Mouse (Mus musculus) liver, postnatal 0 days (tissue): ENCODE data around the gene Abraxas2. TPM values are rescaled to one million over a fixed set of nuclear protein-coding genes. Genes with fewer than 3 reads are reported as not detected.

Experiments used
- ATAC-seq: fragments of 200-750 bp; cut with Nextera tagmentation; 2 replicates; pipeline ENCODE4 v1.8.0; 2017; ENCODE audit warnings: mild to moderate bottlenecking, moderate library complexity
- DNase-seq: peaks from one replicate; pipeline ENCODE4 v3.0.0-alpha.2; 2016
- H3K27ac ChIP-seq: fragments of 300-500 bp; sonication (generic); 2 replicates; pipeline ENCODE4 v1.5.1; 2014; ENCODE audit warnings: antibody characterized with exemption, moderate library complexity, mild to moderate bottlenecking, low read depth
- H3K27me3 ChIP-seq: fragments of 300-500 bp; sonication (generic); 2 replicates; pipeline ENCODE4 v1.6.1; 2014; ENCODE audit warnings: low read length, control low read depth, mixed read lengths; ENCODE audit not compliant: insufficient read depth
- H3K36me3 ChIP-seq: fragments of 300-500 bp; sonication (generic); replicated peaks from 2 replicates; pipeline ENCODE4 v1.6.1; 2014; ENCODE audit warnings: mild to moderate bottlenecking, control low read depth, low read length, moderate library complexity, mixed read lengths; ENCODE audit not compliant: insufficient read depth
- H3K4me1 ChIP-seq: fragments of 300-500 bp; sonication (generic); 2 replicates; pipeline ENCODE4 v1.6.1; 2014; ENCODE audit warnings: antibody characterized with exemption, mild to moderate bottlenecking, control low read depth; ENCODE audit not compliant: insufficient read depth
- H3K4me2 ChIP-seq: fragments of 300-500 bp; sonication (generic); 2 replicates; pipeline ENCODE4 v1.6.1; 2014; ENCODE audit warnings: low read depth, mild to moderate bottlenecking, low read length, moderate library complexity, mixed read lengths
- H3K4me3 ChIP-seq: fragments of 300-500 bp; sonication (generic); 2 replicates; pipeline ENCODE4 v1.5.1; 2014; ENCODE audit warnings: low read depth, low read length
- H3K9ac ChIP-seq: fragments of 300-500 bp; sonication (generic); replicated peaks from 2 replicates; pipeline ENCODE4 v1.6.1; 2014; ENCODE audit warnings: mild to moderate bottlenecking, moderate library complexity
- H3K9me3 ChIP-seq: fragments of 300-500 bp; sonication (generic); 2 replicates; pipeline ENCODE4 v1.6.1; 2016; ENCODE audit warnings: mild to moderate bottlenecking, control low read depth, low read length, mixed read lengths
- CTCF ChIP-seq: sonication (generic); IDR thresholded peaks from 2 replicates; pipeline ENCODE4 v1.5.1; 2016; ENCODE audit warnings: antibody characterized with exemption, low read depth
- EP300 ChIP-seq: IDR thresholded peaks from 2 replicates; pipeline ENCODE4 v1.6.1; 2016; ENCODE audit warnings: antibody characterized with exemption, low read depth, mild to moderate bottlenecking
- WGBS: fragments of 180-500 bp; shearing (Covaris S2); extraction: QIAGEN DNeasy Blood & Tissue Kit; methylation state at CpG from one replicate; pipeline ENCODE4 v1.1.7; 2014; ENCODE audit not compliant: insufficient replicate concordance; 5-methylcytosine and 5-hydroxymethylcytosine counted together
- polyA plus RNA-seq: library from polyadenylated mRNA; unstranded; fragments of >200 nt; fragmentation: Nextera tagmentation; extraction: Ambion mirVana; gene quantifications from 2 replicates; pipeline ENCODE4 v1.2.1, GENCODE M21; 2015

Gene Abraxas2
- polyA plus RNA-seq, 1 experiment from 2014 or later, result 15.5 TPM

DNA sequence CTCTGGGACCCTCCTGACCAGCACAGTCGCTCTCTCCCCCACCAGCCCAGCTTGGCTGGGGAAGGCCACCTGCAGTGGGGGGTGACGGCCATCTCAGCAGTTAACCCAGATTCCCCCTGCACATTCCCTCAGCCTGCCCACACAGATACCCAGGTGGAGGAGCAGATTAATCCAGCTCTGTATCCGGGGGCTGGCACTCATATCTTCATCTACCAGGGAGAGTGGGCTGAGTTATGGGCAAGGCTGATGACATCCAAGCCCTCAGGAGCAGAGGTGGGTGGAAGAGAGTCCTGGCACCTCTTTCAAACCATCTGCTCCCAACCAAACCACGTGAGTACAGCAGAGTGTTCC is 33.3 kb downstream of the Abraxas2 start:
- WGBS, result 55% methylated on average over 4 of the region's 4 CpGs
- TF ChIP-seq EP300 (no peak), CTCF (no peak)
- ATAC-seq (no peak), DNase-seq (no peak)
- Histone ChIP-seq H3K9me3 (no peaks in the 10 kb centered on the region), H3K9ac (no peak overlapping the region), H3K27ac (no peak overlapping the region), H3K4me1 (peaks cover 11% of the 10 kb centered on the region), H3K27me3 (no peaks in the 10 kb centered on the region), H3K36me3 (no peaks in the 10 kb centered on the region), H3K4me2 (no peak overlapping the region), H3K4me3 (no peak overlapping the region)

GRCm38 (mm10) chr7:132892806-132893205 is 33.8 kb downstream of the Abraxas2 start:
- no peaks in the 10 kb centered on the region for H3K27me3 ChIP-seq
- no peaks in the 10 kb centered on the region for H3K9me3 ChIP-seq
- 63% methylated on average over 7 of the region's 7 CpGs for WGBS
- TF ChIP-seq CTCF (no peak), EP300 (no peak)
- H3K36me3 ChIP-seq, result no peaks in the 10 kb centered on the region
- no peak overlapping the region for H3K9ac ChIP-seq
- H3K27ac ChIP-seq, result no peak overlapping the region
- no peak overlapping the region for H3K4me3 ChIP-seq
- ATAC-seq (no peak), DNase-seq (no peak)
- H3K4me2 ChIP-seq, result no peak overlapping the region
- peaks cover 7% of the 10 kb centered on the region for H3K4me1 ChIP-seq

DNA sequence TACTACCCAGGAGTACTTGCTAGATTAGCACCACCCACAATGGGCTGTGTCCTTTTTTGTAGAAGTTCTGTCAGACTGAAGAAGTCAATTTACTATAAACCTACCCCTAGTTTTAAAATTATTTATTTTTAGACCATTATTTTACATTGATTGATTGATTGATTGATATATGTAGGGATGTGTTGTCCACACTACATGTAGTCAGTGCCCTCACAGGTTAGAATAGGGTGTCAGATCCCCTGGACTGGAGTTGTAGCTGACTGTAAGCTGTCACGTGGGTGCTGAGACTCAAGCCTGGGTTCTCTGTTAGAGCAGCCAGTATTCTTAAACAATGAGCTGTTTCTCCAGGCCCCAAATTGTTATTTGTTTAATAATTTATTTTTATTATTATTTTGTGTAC is 34.3 kb downstream of the Abraxas2 start:
- Histone ChIP-seq H3K9me3 (no peaks in the 10 kb centered on the region), H3K27ac (no peak overlapping the region), H3K4me1 (peaks cover 3% of the 10 kb centered on the region; the same call in 1 of the 2 replicates), H3K4me3 (no peak overlapping the region), H3K36me3 (no peaks in the 10 kb centered on the region), H3K4me2 (no peak overlapping the region), H3K9ac (no peak overlapping the region), H3K27me3 (no peaks in the 10 kb centered on the region)
- ATAC-seq (no peak), DNase-seq (no peak)
- WGBS, result 83% methylated on average over 1 of the region's 1 CpGs
- TF ChIP-seq EP300 (no peak), CTCF (no peak)

DNA sequence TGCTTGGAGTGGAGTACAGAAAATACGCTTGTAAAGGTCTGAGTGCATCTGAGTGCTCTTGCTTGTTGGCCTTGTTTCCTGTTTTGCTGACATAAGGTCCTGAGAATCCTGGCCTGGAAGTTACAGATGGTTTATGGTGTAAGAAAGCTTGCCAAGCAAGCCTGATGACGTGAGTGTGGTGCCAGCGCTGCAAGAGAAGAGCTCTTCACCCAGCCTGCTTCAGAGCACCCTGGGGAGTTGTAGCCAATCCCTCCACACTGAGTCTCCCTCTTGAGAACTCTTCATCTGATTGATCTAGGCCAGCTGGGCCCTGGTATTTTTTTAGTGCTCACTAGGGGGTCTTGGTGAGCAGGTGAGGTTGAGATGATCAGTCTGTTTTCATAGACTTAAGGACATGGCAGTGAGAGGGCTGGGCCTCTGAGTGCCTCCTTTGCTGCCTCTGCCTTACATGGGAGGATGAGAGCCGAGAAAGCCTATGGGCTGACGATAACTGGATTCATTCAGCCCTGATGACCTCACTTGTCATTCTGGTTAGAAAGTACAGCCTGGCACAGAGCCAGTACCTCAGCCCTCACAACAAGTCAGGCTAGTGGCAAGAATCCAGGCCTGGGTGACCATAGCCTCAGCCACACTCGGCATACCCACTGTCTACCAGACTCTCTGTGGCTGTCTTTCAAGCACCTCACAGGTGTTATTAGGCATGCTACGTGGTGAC is 36.0 kb downstream of the Abraxas2 start:
- TF ChIP-seq CTCF (no peak), EP300 (no peak)
- no peaks in the 10 kb centered on the region for H3K9me3 ChIP-seq
- H3K9ac ChIP-seq, result no peak overlapping the region
- WGBS, result 74% methylated on average over 7 of the region's 7 CpGs
- H3K36me3 ChIP-seq, result no peaks in the 10 kb centered on the region
- no peak overlapping the region for H3K4me2 ChIP-seq
- H3K4me3 ChIP-seq, result no peak overlapping the region
- peak; percentile 35 for ATAC-seq
- no peaks in the 10 kb centered on the region for H3K4me1 ChIP-seq
- no peak overlapping the region for H3K27ac ChIP-seq
- H3K27me3 ChIP-seq, result no peaks in the 10 kb centered on the region
- peak; percentile 29 for DNase-seq

- 79% methylated on average over 9 of the region's 9 CpGs for WGBS
- Histone ChIP-seq H3K9me3 (no peaks in the 10 kb centered on the region), H3K27ac (no peak overlapping the region), H3K9ac (no peak overlapping the region), H3K27me3 (no peaks in the 10 kb centered on the region), H3K4me2 (no peak overlapping the region), H3K4me1 (no peaks in the 10 kb centered on the region), H3K36me3 (no peaks in the 10 kb centered on the region), H3K4me3 (no peak overlapping the region)
- no peak for DNase-seq
- ATAC-seq, result no peak
- no peak for TF ChIP-seq EP300
- TF ChIP-seq CTCF, result no peak
These were observed 37.3 kb downstream of the Abraxas2 start for GRCm38 (mm10) chr7:132896206-132896815.

- no peak overlapping the region for H3K9ac ChIP-seq
- no peak overlapping the region for H3K27ac ChIP-seq
- no peaks in the 10 kb centered on the region for H3K27me3 ChIP-seq
- H3K4me3 ChIP-seq, result no peak overlapping the region
- H3K4me1 ChIP-seq, result no peaks in the 10 kb centered on the region
- TF ChIP-seq EP300, result no peak
- TF ChIP-seq CTCF, result peak; percentile 32
- H3K9me3 ChIP-seq, result no peaks in the 10 kb centered on the region
- no peak for DNase-seq
- H3K36me3 ChIP-seq, result no peaks in the 10 kb centered on the region
- WGBS, result 85% methylated on average over 10 of the region's 10 CpGs
- no peak overlapping the region for H3K4me2 ChIP-seq
- ATAC-seq, result no peak
These were observed 38.2 kb downstream of the Abraxas2 start for GRCm38 (mm10) chr7:132897258-132897657.
